Mouse (Mus musculus): ENCODE measurements around the gene Smpd4. TPM values are rescaled to one million over a fixed set of nuclear protein-coding genes. Genes with fewer than 3 reads are reported as not detected.
A peak's percentile ranks its signal among the peaks of the same experiment; 100 is the strongest.

Gene Smpd4
- total and polyA plus RNA-seq, 2 experiments, result 3.6 to 26.9 TPM

DNA sequence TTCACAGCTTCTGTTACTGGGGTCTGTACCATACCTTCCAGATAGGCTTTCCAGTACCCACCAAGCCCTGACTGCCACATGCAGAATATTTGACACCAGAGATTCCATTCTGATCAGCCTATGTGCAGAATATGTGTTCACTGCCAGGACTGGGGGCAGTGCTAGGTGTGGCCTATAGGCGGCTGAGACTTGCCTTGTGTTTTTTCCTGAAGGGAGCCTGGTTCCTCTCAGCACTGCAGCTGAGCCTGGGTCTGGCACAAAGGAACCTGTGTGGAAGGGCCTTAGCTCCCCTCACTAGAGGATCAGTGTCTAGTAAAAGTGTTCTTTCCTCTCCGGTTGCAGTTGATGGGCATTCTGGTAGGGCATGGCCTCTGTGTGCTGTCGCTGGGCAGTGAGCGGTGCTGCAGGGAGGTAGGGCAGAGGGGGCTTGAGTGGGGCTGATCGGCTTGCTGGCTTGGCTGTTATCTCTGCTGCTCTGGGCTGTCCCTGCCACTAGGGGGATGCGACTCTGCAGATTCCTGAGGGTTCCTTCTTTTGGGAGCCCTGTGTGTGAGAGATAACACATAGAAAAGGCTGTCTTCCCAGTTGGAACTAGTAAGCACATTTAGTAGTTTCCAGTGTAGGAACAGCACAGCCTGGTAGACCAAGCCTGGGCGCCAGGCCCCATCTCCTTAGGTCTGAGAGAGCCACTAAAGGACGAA, 14.5 kb downstream of the Smpd4 start:
- DNase-seq (ENCODE audit: extremely low read depth, low read depth, low spot score), result no peak
- no peak overlapping the region for H3K9ac ChIP-seq (ENCODE audit: low read depth, low read length)
- 84% methylated on average over 8 of the region's 8 CpGs for WGBS
- H3K36me3 ChIP-seq (ENCODE audit: control insufficient read depth, insufficient read depth, low read length), result peaks cover 21% of the 10 kb centered on the region
- no peak overlapping the region for H3K4me3 ChIP-seq (ENCODE audit: insufficient read depth, low read depth, low read length)
- H3K79me2 ChIP-seq (ENCODE audit: control insufficient read depth, insufficient read depth, low read length), result no peaks in the 10 kb centered on the region
- H3K27ac ChIP-seq (replicated peaks; ENCODE audit: insufficient read depth, low read depth, low read length), result no peak overlapping the region
- no peaks in the 10 kb centered on the region for H3K27me3 ChIP-seq (ENCODE audit: control insufficient read depth, insufficient read depth, low read length)
- no peaks in the 10 kb centered on the region for H3K4me1 ChIP-seq (ENCODE audit: control insufficient read depth, insufficient read depth, low read length)
- no peak for TF ChIP-seq POLR2A (IDR thresholded peaks at IDR 0.05; ENCODE audit: extremely low read depth, insufficient read depth, low read length)
- TF ChIP-seq CTCF (IDR thresholded peaks at IDR 0.05; ENCODE audit: low read depth, low read length), result peak; percentile 32

- H3K4me1 ChIP-seq (ENCODE audit: control insufficient read depth, insufficient read depth, low read length), result no peaks in the 10 kb centered on the region
- no peak for DNase-seq (ENCODE audit: extremely low read depth, low read depth, low spot score)
- no peak for TF ChIP-seq POLR2A (IDR thresholded peaks at IDR 0.05; ENCODE audit: extremely low read depth, insufficient read depth, low read length)
- TF ChIP-seq CTCF (IDR thresholded peaks at IDR 0.05; ENCODE audit: low read depth, low read length), result no peak
- no peaks in the 10 kb centered on the region for H3K79me2 ChIP-seq (ENCODE audit: control insufficient read depth, insufficient read depth, low read length)
- no peak overlapping the region for H3K9ac ChIP-seq (ENCODE audit: low read depth, low read length)
- H3K36me3 ChIP-seq (ENCODE audit: control insufficient read depth, insufficient read depth, low read length), result peaks cover 3% of the 10 kb centered on the region; the same call in 1 of the 2 replicates
- no peak overlapping the region for H3K4me3 ChIP-seq (ENCODE audit: insufficient read depth, low read depth, low read length)
- no peaks in the 10 kb centered on the region for H3K27me3 ChIP-seq (ENCODE audit: control insufficient read depth, insufficient read depth, low read length)
- WGBS, result 84% methylated on average over 2 of the region's 2 CpGs
- H3K27ac ChIP-seq (replicated peaks; ENCODE audit: insufficient read depth, low read depth, low read length), result no peak overlapping the region
These were observed 17.8 kb downstream of the Smpd4 start for GRCm38 (mm10) chr16:17636904-17637303.

DNA sequence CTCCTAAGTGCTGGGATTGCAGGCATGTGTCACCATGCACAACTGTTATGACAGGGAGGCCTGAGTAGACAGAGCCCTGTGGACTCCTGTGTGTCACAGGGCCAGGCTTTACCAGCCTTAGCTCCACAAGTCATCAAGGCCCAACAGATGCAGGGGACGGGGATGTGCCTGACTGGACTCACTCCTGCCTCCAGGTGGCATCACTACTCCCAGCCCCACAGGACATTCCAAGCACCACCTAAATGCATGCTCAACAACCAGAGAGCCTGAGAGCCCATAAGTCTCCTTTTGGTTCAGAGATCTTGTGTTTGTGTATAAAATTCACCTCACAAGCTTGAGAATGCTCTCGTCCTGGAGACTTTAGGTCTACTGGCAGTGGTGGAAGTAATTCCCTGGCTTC, 18.5 kb downstream of the Smpd4 start:
- Histone ChIP-seq H3K36me3 (ENCODE audit: control insufficient read depth, insufficient read depth, low read length) (peaks cover 5% of the 10 kb centered on the region; the same call in 1 of the 2 replicates), H3K27ac (replicated peaks; ENCODE audit: insufficient read depth, low read depth, low read length) (no peak overlapping the region), H3K27me3 (ENCODE audit: control insufficient read depth, insufficient read depth, low read length) (no peaks in the 10 kb centered on the region), H3K4me1 (ENCODE audit: control insufficient read depth, insufficient read depth, low read length) (no peaks in the 10 kb centered on the region), H3K9ac (ENCODE audit: low read depth, low read length) (no peak overlapping the region), H3K79me2 (ENCODE audit: control insufficient read depth, insufficient read depth, low read length) (no peaks in the 10 kb centered on the region), H3K4me3 (ENCODE audit: insufficient read depth, low read depth, low read length) (no peak overlapping the region)
- WGBS, result 93% methylated on average over 2 of the region's 2 CpGs
- no peak for DNase-seq (ENCODE audit: extremely low read depth, low read depth, low spot score)
- TF ChIP-seq POLR2A (IDR thresholded peaks at IDR 0.05; ENCODE audit: extremely low read depth, insufficient read depth, low read length), result no peak
- peak; percentile 21; the same call in 1 of the 2 replicates for TF ChIP-seq CTCF (IDR thresholded peaks at IDR 0.05; ENCODE audit: low read depth, low read length)

GRCm38 (mm10) chr16:17638036-17638628, 19.0 kb downstream of the Smpd4 start:
- H3K4me1 ChIP-seq (ENCODE audit: control insufficient read depth, insufficient read depth, low read length), result no peaks in the 10 kb centered on the region
- H3K36me3 ChIP-seq (ENCODE audit: control insufficient read depth, insufficient read depth, low read length), result peaks cover 5% of the 10 kb centered on the region; the same call in 1 of the 2 replicates
- no peaks in the 10 kb centered on the region for H3K79me2 ChIP-seq (ENCODE audit: control insufficient read depth, insufficient read depth, low read length)
- no peak overlapping the region for H3K4me3 ChIP-seq (ENCODE audit: insufficient read depth, low read depth, low read length)
- no peak overlapping the region for H3K9ac ChIP-seq (ENCODE audit: low read depth, low read length)
- DNase-seq (ENCODE audit: extremely low read depth, low read depth, low spot score), result no peak
- 96% methylated on average over 9 of the region's 9 CpGs for WGBS
- no peak for TF ChIP-seq CTCF (IDR thresholded peaks at IDR 0.05; ENCODE audit: low read depth, low read length)
- no peaks in the 10 kb centered on the region for H3K27me3 ChIP-seq (ENCODE audit: control insufficient read depth, insufficient read depth, low read length)
- no peak overlapping the region for H3K27ac ChIP-seq (replicated peaks; ENCODE audit: insufficient read depth, low read depth, low read length)

GRCm38 (mm10) chr16:17639081-17639480, 19.9 kb downstream of the Smpd4 start:
- 68% methylated on average over 3 of the region's 3 CpGs for WGBS

GRCm38 (mm10) chr16:17639951-17640350, 20.8 kb downstream of the Smpd4 start:
- no peaks in the 10 kb centered on the region for H3K79me2 ChIP-seq (ENCODE audit: control insufficient read depth, insufficient read depth, low read length)
- no peaks in the 10 kb centered on the region for H3K27me3 ChIP-seq (ENCODE audit: control insufficient read depth, insufficient read depth, low read length)
- no peak overlapping the region for H3K4me3 ChIP-seq (ENCODE audit: insufficient read depth, low read depth, low read length)
- H3K9ac ChIP-seq (ENCODE audit: low read depth, low read length), result no peak overlapping the region
- no peak overlapping the region for H3K27ac ChIP-seq (replicated peaks; ENCODE audit: insufficient read depth, low read depth, low read length)
- no peaks in the 10 kb centered on the region for H3K4me1 ChIP-seq (ENCODE audit: control insufficient read depth, insufficient read depth, low read length)
- DNase-seq (ENCODE audit: extremely low read depth, low read depth, low spot score), result no peak
- TF ChIP-seq POLR2A (IDR thresholded peaks at IDR 0.05; ENCODE audit: extremely low read depth, insufficient read depth, low read length), result no peak
- TF ChIP-seq CTCF (IDR thresholded peaks at IDR 0.05; ENCODE audit: low read depth, low read length), result no peak
- peaks cover 3% of the 10 kb centered on the region; the same call in 1 of the 2 replicates for H3K36me3 ChIP-seq (ENCODE audit: control insufficient read depth, insufficient read depth, low read length)
- 93% methylated on average over 6 of the region's 6 CpGs for WGBS

More at GRCm38 (mm10) chr16:17639081-17639480, 19.9 kb downstream of the Smpd4 start:
- Histone ChIP-seq H3K27me3 (ENCODE audit: control insufficient read depth, insufficient read depth, low read length) (no peaks in the 10 kb centered on the region), H3K79me2 (ENCODE audit: control insufficient read depth, insufficient read depth, low read length) (no peaks in the 10 kb centered on the region), H3K36me3 (ENCODE audit: control insufficient read depth, insufficient read depth, low read length) (peaks cover 5% of the 10 kb centered on the region; the same call in 1 of the 2 replicates), H3K27ac (replicated peaks; ENCODE audit: insufficient read depth, low read depth, low read length) (no peak overlapping the region), H3K4me3 (ENCODE audit: insufficient read depth, low read depth, low read length) (no peak overlapping the region), H3K9ac (ENCODE audit: low read depth, low read length) (no peak overlapping the region), H3K4me1 (ENCODE audit: control insufficient read depth, insufficient read depth, low read length) (no peaks in the 10 kb centered on the region)
- DNase-seq (ENCODE audit: extremely low read depth, low read depth, low spot score), result no peak
- no peak for TF ChIP-seq CTCF (IDR thresholded peaks at IDR 0.05; ENCODE audit: low read depth, low read length)
- TF ChIP-seq POLR2A (IDR thresholded peaks at IDR 0.05; ENCODE audit: extremely low read depth, insufficient read depth, low read length), result no peak

Measured in liver, adult 2 months (tissue).